Mouse (Mus musculus) C2C12 (cell line): Measurements from ENCODE around the gene Vps37c. TPM values are rescaled to one million over a fixed set of nuclear protein-coding genes. Genes with fewer than 3 reads are reported as not detected.

ENCODE experiments used
- H3K27me3 ChIP-seq: one replicate; pipeline ENCODE4 v1.6.1; 2011; ENCODE audit not compliant: control insufficient read depth, insufficient read depth, insufficient read length
- H3K36me3 ChIP-seq: one replicate; pipeline ENCODE4 v1.6.1; 2011; ENCODE audit not compliant: control insufficient read depth, insufficient read depth
- H3K4me3 ChIP-seq: one replicate; pipeline ENCODE4 v1.5.1; 2011; ENCODE audit warnings: mild to moderate bottlenecking, control low read depth; ENCODE audit not compliant: poor library complexity, insufficient read depth, severe bottlenecking
- H3K79me2 ChIP-seq: one replicate; pipeline ENCODE4 v1.6.1; 2011; ENCODE audit not compliant: control insufficient read depth, insufficient read depth
- H3K79me3 ChIP-seq: one replicate; pipeline ENCODE4 v1.6.1; 2011; ENCODE audit warnings: low read depth, control low read depth
- H3ac ChIP-seq: one replicate; pipeline ENCODE3; 2011; ENCODE audit warnings: low read depth; ENCODE audit not compliant: control insufficient read depth, insufficient read length
- CEBPB ChIP-seq: IDR thresholded peaks from one replicate; pipeline ENCODE4 v1.6.1; 2011; ENCODE audit warnings: low read depth, mild to moderate bottlenecking, control low read depth, moderate library complexity
- CTCF ChIP-seq: IDR thresholded peaks from one replicate; pipeline ENCODE4 v1.5.1; 2011; ENCODE audit not compliant: control insufficient read depth, insufficient read depth, insufficient read length
- FOSL1 ChIP-seq: IDR thresholded peaks from one replicate; pipeline ENCODE4 v1.8.0; 2011; ENCODE audit warnings: mild to moderate bottlenecking, low read length; ENCODE audit not compliant: poor library complexity, insufficient read depth, severe bottlenecking
- MAX ChIP-seq: IDR thresholded peaks from one replicate; pipeline ENCODE4 v1.6.1; 2011; ENCODE audit warnings: mild to moderate bottlenecking, control low read depth
- MYOD1 ChIP-seq: IDR thresholded peaks from one replicate; pipeline ENCODE4 v1.6.1; 2011; ENCODE audit warnings: low read depth; ENCODE audit not compliant: control insufficient read depth, insufficient read length
- MYOG ChIP-seq: IDR thresholded peaks from one replicate; pipeline ENCODE4 v1.6.1; 2011; ENCODE audit not compliant: control insufficient read depth, insufficient read length; ENCODE audit errors: extremely low read depth
- USF1 ChIP-seq: IDR thresholded peaks from one replicate; pipeline ENCODE4 v1.6.1; 2011; ENCODE audit warnings: low read depth, mild to moderate bottlenecking, control low read depth, moderate library complexity
- polyA plus RNA-seq: library from polyadenylated mRNA; unstranded; fragments of >200 nt; fragmentation: generic; extraction: Trizol; gene quantifications from one replicate; pipeline ENCODE4 v1.2.1, GENCODE M21; 2012; ENCODE audit warnings: missing spikeins

The Vps37c gene
- polyA plus RNA-seq, 1 experiment, result 21.9 TPM

DNA sequence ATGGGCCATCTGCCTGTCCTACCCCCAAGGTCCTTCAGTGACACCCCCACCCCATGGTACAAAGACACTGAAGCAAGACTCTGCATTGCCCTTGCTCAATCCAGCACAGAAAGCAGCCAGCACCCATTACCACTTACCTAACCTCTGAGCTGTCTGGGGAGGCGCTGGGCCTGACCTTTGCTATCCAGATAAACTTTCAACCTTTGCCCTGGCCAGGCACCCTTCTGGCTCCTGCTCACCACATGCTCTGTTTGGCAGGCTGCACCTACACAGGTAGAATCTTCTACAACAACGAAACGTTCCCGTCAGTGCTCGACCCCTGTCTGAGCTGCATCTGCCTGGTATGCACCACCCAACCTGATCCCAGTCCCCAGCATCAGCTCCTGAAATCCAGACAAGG lies 30.8 kb upstream of the Vps37c start:
- TF ChIP-seq MYOD1 (no peak), MAX (no peak), FOSL1 (no peak), CTCF (no peak), USF1 (no peak), CEBPB (no peak), MYOG (no peak)
- Histone ChIP-seq H3K79me2 (no peaks in the 10 kb centered on the region), H3K36me3 (no peaks in the 10 kb centered on the region), H3K79me3 (no peaks in the 10 kb centered on the region), H3ac (no peak overlapping the region), H3K4me3 (no peak overlapping the region), H3K27me3 (no peaks in the 10 kb centered on the region)

DNA sequence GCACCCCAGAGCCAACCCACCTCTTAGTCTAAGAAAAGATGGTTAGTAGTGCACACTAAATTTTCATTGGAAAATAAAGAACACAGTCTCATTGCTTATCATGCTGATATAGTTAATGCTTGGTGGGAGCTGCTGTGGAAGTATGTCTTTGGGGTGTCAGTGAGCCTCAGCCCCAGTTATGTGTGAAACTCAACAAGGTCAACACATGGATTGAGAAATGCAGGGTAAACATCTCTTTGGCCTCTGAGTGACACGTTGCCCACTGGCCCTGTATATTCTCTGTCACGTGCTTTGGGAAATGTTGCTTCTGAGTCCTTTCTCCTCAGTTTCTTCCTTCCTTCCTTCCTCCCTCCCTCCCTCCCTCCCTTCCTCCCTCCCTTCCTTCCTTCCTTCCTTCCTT lies 30.1 kb upstream of the Vps37c start:
- no peak overlapping the region for H3K4me3 ChIP-seq
- no peaks in the 10 kb centered on the region for H3K79me3 ChIP-seq
- no peak overlapping the region for H3ac ChIP-seq
- H3K27me3 ChIP-seq, result no peaks in the 10 kb centered on the region
- no peaks in the 10 kb centered on the region for H3K36me3 ChIP-seq
- no peaks in the 10 kb centered on the region for H3K79me2 ChIP-seq
- TF ChIP-seq USF1 (no peak), CTCF (no peak), FOSL1 (no peak), MAX (no peak), CEBPB (no peak), MYOD1 (no peak), MYOG (no peak)

- no peak overlapping the region for H3K4me3 ChIP-seq
- H3ac ChIP-seq, result no peak overlapping the region
- no peaks in the 10 kb centered on the region for H3K79me2 ChIP-seq
- TF ChIP-seq MYOG (no peak), FOSL1 (no peak), MAX (no peak), MYOD1 (no peak), CEBPB (no peak), CTCF (no peak), USF1 (no peak)
- H3K36me3 ChIP-seq, result no peaks in the 10 kb centered on the region
- H3K27me3 ChIP-seq, result no peaks in the 10 kb centered on the region
- no peaks in the 10 kb centered on the region for H3K79me3 ChIP-seq
These were observed 27.2 kb upstream of the Vps37c start for GRCm38 (mm10) chr19:10661373-10661772.

- no peak overlapping the region for H3K4me3 ChIP-seq
- no peak for TF ChIP-seq MYOG
- no peak for TF ChIP-seq USF1
- no peak for TF ChIP-seq CEBPB
- no peak for TF ChIP-seq MYOD1
- no peak for TF ChIP-seq MAX
- no peak for TF ChIP-seq FOSL1
- no peak for TF ChIP-seq CTCF
- H3ac ChIP-seq, result no peak overlapping the region
- H3K36me3 ChIP-seq, result no peaks in the 10 kb centered on the region
- no peaks in the 10 kb centered on the region for H3K79me3 ChIP-seq
- no peaks in the 10 kb centered on the region for H3K79me2 ChIP-seq
- no peaks in the 10 kb centered on the region for H3K27me3 ChIP-seq
These were observed 26.6 kb upstream of the Vps37c start for GRCm38 (mm10) chr19:10661919-10662318.

DNA sequence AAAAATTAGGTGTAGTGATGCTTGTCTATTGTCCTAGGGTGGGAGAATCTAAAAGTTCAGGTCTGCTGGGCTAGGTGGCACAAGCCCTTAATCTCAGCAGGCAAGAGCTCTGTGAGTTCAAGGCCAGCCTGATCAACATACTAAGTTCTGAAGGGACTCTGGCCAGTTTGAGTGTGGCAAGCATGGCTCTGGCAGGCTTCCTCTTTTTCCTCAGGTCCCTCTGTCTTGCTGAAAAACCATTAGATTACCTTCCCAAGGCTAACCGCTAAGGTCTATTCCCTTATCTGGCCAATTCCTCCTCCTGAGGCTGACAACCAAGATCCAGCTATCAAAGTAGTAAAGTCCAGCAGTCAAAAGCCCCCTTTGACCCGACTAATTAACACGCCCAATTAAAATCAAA lies 25.9 kb upstream of the Vps37c start:
- TF ChIP-seq MYOD1 (no peak), MYOG (no peak), USF1 (no peak), MAX (no peak), CTCF (no peak), CEBPB (no peak), FOSL1 (no peak)
- no peaks in the 10 kb centered on the region for H3K79me3 ChIP-seq
- H3K36me3 ChIP-seq, result no peaks in the 10 kb centered on the region
- no peaks in the 10 kb centered on the region for H3K79me2 ChIP-seq
- H3ac ChIP-seq, result no peak overlapping the region
- H3K27me3 ChIP-seq, result no peaks in the 10 kb centered on the region
- no peak overlapping the region for H3K4me3 ChIP-seq

- TF ChIP-seq CTCF (no peak), MAX (no peak), FOSL1 (no peak), USF1 (no peak), MYOG (no peak), MYOD1 (no peak), CEBPB (no peak)
These were observed 23.4 kb upstream of the Vps37c start for GRCm38 (mm10) chr19:10665093-10665492.

More at GRCm38 (mm10) chr19:10665093-10665492, 23.4 kb upstream of the Vps37c start:
- H3K4me3 ChIP-seq, result no peak overlapping the region
- H3K27me3 ChIP-seq, result peaks cover 16% of the 10 kb centered on the region
- no peaks in the 10 kb centered on the region for H3K79me3 ChIP-seq
- H3K36me3 ChIP-seq, result no peaks in the 10 kb centered on the region
- no peaks in the 10 kb centered on the region for H3K79me2 ChIP-seq
- no peak overlapping the region for H3ac ChIP-seq
